Mouse (Mus musculus): ENCODE measurements around the gene Ccnf.
A peak's percentile ranks its signal among the peaks of the same experiment; 100 is the strongest.

Ccnf gene

GRCm38 (mm10) chr17:24251320-24252069 is at the start of gene Ccnf:
Gene Ccnf, minus strand, starts transcription at chr17:24251484.
- peak; percentile 97 to 98 for DNase-seq

DNA sequence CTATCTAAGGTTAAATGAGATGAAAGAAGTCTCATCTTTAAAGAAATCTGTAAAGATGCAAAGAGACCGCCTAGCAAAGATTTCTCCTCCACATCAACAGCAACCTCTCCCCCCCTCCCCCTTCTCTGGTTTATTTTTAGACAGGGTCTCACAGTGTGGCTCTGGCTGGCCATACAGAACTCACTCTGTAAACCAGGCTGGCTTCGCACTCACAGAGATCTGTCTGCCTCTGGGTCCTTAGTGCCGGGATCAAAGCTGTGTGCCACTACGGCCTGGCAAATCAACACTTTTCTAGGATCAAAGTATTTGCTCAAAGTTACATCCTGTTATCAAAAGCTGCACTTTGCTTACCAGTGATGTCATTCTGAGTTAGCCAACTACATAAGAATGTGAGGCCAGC is 49.4 kb upstream of the Ccnf start:
- no peak for DNase-seq

- no peak for DNase-seq
Observed at GRCm38 (mm10) chr17:24289338-24289737, 38.1 kb upstream of the Ccnf start.

DNA sequence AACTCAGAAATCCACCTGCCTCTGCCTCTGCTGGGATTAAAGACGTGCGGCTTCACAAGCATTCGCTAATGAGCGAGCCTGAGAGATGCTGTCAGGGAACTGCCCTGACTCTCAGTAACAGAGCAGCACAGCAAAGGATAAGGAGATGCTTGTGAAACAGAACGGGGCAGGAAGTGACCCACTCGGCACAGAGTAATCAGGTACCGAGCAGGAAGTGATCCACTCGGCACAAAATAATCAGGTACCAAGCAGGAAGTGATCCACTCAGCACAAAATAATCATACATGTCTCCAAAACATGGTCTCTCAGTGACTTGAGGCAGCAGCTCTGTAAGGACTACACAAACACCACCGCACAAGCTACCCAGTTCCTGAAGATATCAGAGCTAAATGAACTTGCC is 37.2 kb upstream of the Ccnf start:
- DNase-seq: no peak

DNA sequence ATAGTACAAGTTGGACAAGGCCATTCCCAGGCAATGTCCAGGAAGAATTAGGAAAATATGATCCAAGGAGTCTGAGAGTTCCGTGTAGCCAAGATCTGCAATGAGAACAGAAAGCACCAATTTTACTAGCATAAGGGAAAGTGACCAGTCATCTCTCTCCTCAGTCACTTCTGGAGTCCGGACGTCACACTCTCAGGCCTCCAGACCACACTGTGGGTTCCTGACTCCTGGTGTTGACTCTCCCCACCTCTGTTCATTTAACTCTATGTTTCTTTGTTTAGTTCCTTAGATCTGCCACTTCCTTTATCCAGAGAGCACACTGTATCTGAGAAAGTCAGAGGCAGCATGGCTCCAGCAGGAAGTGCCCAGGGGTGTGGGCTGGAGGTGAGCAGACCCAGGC is 34.4 kb upstream of the Ccnf start:
- no peak for DNase-seq

- DNase-seq: no peak
Observed at GRCm38 (mm10) chr17:24283266-24283818, 32.1 kb upstream of the Ccnf start.

- DNase-seq: no peak
Observed at GRCm38 (mm10) chr17:24282637-24283036, 31.4 kb upstream of the Ccnf start.

DNA sequence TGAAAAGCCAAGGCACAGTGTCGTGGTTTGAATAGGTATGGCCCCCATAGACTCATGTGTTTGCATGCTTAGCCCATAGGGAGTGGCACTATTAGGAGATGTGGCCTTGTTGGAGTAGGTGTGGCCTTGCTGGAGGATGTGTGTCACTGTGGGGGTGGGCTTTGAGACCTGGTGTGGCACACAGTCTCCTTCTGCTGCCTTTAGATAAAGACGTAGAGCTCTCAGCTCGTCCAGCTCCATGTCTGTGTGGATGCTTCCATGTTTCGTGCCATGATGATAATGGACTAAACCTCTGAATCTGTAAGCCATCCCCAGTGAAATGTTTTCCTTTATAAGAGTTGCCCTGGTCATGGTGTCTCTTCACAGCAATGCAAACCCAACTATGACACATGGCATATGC is 28.6 kb upstream of the Ccnf start:
- no peak for DNase-seq

GRCm38 (mm10) chr17:24267133-24267532 is 15.8 kb upstream of the Ccnf start:
- DNase-seq: no peak

GRCm38 (mm10) chr17:24264766-24265165 is 13.5 kb upstream of the Ccnf start:
- no peak for DNase-seq

- DNase-seq: no peak
Observed at GRCm38 (mm10) chr17:24260516-24260915, 9.2 kb upstream of the Ccnf start.

DNA sequence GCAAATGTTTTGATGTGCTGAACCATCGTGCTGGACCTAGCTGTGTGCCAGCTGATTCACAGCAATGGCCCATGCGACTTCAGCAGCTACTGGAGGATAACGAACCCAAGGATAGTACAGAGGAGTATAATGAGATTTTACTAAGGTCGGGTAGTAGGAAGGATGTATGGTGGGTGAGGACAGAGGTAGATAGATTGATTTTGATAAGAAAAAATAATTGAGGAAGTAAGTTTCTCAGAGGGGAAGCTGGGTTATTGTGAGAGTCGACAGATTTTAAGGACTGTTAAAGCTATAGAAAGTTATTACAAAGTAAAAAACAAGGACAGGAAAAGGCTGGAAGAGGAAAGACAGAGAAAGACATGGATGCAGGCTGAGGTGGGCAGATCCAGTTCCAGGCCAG is 8.4 kb upstream of the Ccnf start:
- no peak for DNase-seq

DNA sequence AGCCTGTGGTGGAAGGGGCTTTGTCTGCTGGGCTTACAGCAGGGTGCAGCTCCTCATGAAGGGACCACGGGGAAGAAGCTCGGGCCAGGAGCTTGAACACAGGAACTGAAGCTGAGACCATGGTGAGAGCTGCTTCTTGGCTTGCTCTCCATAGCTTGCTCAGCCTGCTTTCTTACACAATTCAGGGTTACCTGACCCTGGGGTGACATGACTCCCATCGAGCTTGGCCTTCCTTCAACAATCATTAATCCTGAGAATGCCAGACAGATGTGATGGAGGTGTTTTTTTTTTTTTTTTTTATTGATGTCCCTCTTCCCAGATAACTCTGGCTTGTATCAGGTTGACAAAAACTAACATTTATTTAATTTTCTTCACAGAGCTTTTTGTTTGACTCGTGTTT is 7.7 kb upstream of the Ccnf start:
- no peak for DNase-seq

DNA sequence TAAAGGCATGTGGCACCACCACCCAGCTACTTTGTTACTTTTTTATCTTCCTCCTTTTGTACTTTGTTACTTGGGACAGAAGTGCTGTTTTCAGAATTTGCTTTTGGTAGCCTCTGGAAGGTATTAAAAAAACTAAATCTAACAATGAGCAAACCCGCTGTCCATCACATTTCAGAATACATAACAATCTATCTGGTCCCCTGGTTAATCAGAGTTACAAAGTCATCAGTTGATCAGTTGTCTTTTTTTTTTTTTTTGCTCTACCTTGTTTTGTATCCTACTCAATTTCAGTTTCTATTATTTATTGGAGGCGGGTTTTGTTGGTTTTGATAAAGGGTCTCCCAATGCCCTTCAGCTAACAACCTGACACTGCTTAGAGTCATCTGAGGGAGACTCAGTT is 1.0 kb upstream of the Ccnf start:
- no peak for DNase-seq

DNA sequence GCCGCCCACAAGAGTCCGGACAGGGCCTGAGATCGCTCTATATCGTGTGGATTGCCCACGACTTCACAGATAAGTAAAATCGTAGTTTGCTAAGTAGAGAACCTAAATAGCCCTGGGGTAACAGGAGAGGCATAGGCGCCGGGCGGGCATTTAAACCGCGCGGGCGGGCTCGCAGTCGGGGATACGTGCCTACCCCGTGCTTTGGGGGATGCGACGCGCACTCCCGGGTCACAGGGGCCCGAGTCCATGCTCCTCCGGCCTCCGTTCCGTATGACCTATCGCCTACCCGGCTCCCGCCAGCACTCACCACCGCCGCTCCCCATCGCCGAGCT is 330 bp downstream of the Ccnf start:
- DNase-seq: no peak

DNA sequence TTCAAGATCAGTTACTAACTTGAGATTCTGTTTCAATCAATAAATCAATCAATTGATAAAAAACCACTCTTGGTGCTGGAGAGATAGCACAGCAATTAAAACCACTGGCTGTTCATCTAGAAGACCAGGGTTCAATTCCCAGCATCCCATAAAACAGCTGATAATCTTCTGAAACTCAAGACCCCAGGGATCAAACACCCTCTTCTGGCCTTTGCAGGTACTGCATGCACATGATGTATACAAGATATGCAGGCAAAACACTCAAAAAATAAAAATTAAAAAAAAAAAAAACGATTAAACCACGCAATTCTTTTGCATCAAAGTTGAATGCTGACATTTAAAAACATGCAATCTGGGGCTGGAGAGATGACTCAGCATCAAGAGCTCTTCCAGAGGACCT is 2.6 kb downstream of the Ccnf start:
- no peak for DNase-seq

GRCm38 (mm10) chr17:24244061-24244460 is 7.2 kb downstream of the Ccnf start:
- DNase-seq: no peak

DNA sequence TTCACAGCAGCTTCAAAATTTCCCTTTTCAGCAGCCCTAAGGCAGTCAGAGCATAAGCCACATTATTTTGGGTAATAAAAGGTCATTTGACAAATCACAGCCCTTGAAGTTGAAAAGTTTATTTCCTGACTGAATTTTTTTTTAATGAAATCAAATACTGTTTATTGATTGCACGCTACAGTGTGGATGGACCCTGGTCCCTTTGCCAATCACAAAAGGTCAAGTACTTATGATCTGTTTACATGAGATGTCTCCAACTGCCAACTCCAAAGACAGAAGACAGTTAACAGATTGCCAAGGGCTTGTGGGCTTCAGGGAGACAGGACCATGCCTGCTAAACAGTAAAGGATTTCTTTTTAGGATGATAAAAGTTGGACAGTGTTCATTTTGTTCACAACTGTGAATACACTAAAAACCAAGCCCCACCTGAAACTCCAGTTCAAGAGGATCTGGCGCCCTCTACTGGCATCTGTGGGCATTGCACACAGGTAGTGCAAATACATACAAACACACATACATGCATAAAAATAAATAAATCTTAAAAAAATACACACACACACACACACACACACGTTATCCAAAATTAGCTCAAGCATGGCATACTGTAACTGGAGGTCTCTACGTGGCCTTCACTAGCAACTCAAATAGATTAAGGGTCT is 7.8 kb downstream of the Ccnf start:
- no peak for DNase-seq

GRCm38 (mm10) chr17:24236921-24237320 is 14.4 kb downstream of the Ccnf start:
- no peak for DNase-seq

DNA sequence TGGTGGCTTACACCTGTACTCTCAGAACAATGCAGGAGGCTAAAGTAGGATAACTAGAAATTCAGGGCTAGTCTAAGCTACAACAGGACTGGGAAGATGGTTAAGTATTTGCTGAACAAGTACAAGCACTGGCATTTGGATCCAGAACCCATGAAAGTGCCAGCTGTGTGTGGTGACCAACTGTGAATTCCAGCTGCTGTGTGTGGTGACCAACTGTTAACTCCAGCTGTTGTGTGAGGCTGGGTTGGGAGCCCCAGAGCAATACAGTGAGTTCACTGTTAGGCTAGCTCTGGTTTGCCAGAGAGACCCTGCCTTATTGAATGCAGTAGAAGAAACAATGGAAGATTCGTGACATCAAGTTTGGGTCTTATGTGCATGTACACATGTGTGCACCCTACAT is 14.8 kb downstream of the Ccnf start:
- DNase-seq: no peak

DNA sequence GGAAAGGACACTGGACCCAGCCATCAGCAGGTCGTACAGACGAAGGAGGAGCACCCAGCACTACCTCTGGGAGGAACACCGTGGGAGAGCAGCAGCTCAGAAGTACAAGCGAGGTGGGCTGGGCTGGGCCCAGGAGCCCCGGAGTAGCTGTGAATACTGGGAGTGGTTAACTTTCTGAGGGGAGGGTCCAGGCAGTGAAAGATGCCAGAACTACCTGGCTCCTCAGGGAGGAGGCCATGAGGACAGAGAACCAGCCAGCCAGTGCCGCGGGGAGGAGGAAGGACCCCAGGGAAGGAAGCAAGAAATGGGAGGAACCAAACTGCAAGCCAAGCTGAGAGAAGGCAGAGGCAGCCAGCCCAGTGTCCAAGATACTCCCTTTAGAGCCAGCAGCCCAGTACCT is 23.3 kb downstream of the Ccnf start:
- DNase-seq: no peak

DNA sequence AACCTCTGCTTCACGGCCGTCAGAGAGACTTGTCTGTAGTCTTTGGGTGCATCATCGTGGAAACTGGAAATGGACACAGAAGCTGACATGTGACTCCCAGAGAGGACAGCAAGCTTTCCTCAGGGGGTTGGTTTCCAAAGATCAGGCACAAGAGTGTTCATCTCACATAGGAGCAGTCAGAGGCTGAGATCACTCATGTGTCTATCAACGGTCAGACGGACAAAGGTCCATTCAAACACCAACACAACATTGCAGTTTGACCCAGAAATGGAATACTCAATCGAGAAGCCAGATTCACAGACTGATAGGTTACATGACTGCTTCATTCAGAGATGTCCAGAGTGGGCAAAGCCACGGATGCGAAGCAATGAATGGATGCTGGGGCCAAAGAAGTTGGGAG is 24.6 kb downstream of the Ccnf start:
- DNase-seq: no peak

DNA sequence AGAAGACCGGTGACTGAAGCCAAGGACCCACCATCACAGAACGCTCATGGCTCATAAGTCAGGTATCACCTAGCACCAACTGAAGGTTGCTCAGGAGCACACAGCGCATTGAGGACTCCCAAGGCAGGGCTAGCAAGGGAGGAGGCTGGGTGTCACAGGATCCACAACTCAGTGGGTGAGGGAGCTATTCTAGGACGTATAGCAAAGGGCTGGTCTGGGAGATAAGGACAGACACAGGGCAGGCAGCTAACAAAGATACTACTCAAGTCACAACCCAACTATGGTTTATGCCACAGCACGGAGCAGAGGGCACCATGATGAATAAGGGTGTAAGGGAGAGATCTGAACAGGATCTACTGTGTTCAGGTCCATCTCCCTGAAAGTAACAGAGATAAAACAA is 25.4 kb downstream of the Ccnf start:
- DNase-seq: no peak

DNA sequence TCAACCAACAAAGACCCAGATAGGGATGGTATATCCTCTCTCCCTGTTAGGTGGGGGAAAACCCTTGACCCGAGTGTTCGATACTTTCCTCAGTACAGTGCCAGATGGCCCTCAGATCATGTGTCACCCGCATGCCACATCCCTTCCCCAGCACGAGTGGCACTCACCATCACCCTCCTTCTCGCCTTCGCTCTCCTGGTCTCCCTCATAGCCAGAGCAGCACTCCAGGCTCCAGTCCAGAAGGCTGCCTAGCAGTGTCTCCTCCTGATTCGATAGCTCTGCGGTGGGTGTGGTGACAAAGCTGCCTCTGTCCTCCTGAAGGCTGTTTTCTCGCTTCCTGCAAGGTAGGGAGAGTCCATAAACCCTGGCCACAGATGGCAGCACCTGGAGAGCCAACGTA is 26.5 kb downstream of the Ccnf start:
- DNase-seq: no peak

- DNase-seq: no peak
Observed at GRCm38 (mm10) chr17:24223513-24223912, 27.8 kb downstream of the Ccnf start.

Data from thymus, adult 18-20 months (tissue).